Mouse (Mus musculus): Measurements from ENCODE around the gene Utrn.

Utrn gene

DNA sequence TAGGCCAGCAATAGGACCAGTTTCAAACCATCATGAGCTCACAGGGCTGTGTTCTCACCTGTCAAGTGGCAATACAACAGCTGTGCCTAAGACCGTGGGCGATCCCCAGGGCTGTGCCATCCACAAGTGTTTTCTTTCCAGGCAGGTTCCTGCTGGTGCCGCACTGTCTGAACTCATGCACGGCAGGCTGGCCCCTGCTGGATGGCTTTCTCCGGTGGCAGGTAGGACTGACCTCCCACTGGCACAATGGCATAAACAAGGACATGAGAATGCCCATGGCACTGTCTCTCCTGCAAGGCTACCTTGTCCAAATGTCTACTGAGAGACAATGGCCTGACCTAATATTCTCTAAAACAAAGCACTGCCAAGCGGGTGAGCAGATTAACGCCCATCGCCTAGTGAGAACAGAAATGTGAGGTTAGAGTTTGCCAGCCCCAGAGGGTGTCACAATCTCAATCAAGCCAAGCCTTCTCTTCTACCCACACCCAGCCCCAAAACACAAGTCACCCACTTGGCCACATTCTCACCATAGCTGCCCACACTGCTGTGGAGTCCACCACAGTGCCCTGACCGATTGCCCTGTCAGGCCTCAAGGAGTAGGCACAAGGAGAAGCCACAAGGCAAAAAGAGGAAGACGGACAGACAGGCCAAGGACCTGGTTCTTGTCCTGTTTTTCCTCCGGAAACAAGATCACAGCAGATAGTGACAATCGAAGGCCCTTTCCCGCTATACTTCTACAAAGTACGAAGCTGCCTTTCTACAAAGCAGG, 32.9 kb downstream of the Utrn start:
- DNase-seq (ENCODE audit: low read depth, low spot score), result no peak

- DNase-seq (ENCODE audit: low read depth, low spot score), result no peak
Measured at GRCm38 (mm10) chr10:12834215-12834614, 35.0 kb downstream of the Utrn start.

GRCm38 (mm10) chr10:12832163-12832562, 37.0 kb downstream of the Utrn start:
- DNase-seq (ENCODE audit: low read depth, low spot score), result no peak

DNA sequence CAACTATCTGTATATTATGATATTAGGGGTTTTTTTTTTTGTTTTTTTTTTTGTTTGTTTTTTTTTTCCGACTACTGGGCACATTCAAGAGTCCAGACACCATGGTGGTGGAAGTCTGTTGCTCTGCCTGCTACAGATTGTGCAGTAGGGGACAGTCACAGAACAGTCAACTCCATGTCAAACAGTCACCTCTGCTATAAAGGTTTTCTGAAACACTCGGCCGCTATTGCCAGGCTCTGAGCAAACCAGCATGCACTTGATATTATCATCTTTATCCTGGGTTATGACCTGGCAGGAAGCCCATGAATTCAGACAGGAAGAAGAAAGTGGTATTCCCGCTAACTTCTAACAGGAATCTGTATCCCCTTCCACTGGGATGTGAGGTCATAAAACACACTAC, 41.4 kb downstream of the Utrn start:
- DNase-seq (ENCODE audit: low read depth, low spot score), result no peak

- DNase-seq (ENCODE audit: low read depth, low spot score), result no peak
Measured at GRCm38 (mm10) chr10:12827306-12827705, 41.9 kb downstream of the Utrn start.

- no peak for DNase-seq (ENCODE audit: low read depth, low spot score)
Measured at GRCm38 (mm10) chr10:12826760-12827281, 42.3 kb downstream of the Utrn start.

GRCm38 (mm10) chr10:12824386-12824785, 44.8 kb downstream of the Utrn start:
- DNase-seq (ENCODE audit: low read depth, low spot score), result no peak

- DNase-seq (ENCODE audit: low read depth, low spot score), result no peak
Measured at GRCm38 (mm10) chr10:12823437-12824219, 45.5 kb downstream of the Utrn start.

GRCm38 (mm10) chr10:12820978-12821735, 48.0 kb downstream of the Utrn start:
- DNase-seq (ENCODE audit: low read depth, low spot score), result no peak

DNA sequence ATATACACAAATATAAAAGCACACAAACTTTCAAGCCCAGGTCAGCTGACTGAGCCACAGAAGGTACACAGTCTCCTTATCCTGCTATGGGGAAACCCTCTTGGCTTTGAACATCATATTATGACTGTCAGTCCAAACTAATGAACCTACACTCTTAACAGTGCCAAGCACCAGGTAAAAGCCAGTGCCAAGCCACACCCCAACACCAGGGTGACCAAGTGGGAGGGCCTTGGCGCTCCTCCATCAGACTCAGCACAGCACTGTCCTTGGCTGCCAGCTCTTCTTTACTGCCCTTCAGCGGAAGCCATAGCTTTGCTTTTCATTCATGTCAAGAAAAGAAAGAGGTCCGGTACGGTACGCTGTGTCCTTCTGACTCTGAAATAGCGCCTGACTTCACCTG, 51.8 kb downstream of the Utrn start:
- DNase-seq (ENCODE audit: low read depth, low spot score), result no peak

DNA sequence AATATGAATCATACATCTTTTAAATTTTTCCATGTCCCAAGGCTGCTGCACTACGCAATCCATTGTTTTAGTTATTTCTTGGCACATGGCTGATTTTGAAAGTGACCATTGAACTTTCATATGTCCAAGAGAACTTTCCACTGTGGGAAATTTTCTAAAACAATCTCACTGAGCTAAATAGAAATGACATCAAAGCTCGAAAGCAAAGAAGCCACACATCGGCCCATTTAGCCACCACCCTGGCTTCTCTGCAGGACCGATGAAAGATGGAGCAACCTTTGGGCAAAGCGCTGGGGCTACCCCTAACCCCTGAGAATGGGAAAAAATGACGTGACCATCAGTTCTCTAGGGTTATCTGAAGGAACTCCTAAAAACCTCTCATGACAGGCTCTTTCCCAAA, 52.6 kb downstream of the Utrn start:
- DNase-seq (ENCODE audit: low read depth, low spot score), result no peak

GRCm38 (mm10) chr10:12814411-12814810, 54.8 kb downstream of the Utrn start:
- DNase-seq (ENCODE audit: low read depth, low spot score), result no peak

- DNase-seq (ENCODE audit: low read depth, low spot score), result no peak
Measured at GRCm38 (mm10) chr10:12813881-12814280, 55.3 kb downstream of the Utrn start.

DNA sequence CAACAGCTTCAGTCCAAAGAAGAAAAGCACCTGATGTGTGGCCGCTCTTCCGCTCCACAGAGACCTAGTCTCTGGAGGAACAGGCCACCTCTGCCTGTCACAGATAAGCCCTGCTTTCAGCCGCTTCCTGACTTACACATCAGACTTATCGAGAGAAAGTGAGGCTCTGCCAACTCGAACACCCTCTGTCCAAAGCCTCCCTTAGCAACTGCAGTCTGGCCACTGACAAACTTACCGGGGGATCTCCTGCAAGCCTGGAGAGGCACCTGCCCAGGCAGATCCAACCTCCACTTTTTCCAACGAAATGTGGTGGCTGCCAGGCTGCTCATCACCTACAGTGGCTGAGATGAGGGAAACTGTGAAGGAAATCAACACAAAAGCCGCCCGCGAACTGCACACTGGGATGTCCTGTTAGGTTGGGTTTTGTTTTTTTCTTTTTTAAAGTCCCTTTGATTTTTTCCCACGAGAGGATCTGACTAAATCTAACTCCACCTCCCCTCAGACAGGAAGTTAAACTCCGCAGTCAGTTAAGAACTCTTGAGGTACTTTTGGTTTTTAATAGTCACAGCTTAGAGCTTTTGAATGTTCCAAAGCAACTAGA, 55.9 kb downstream of the Utrn start:
- no peak for DNase-seq (ENCODE audit: low read depth, low spot score)

GRCm38 (mm10) chr10:12812680-12813079, 56.5 kb downstream of the Utrn start:
- no peak for DNase-seq (ENCODE audit: low read depth, low spot score)

DNA sequence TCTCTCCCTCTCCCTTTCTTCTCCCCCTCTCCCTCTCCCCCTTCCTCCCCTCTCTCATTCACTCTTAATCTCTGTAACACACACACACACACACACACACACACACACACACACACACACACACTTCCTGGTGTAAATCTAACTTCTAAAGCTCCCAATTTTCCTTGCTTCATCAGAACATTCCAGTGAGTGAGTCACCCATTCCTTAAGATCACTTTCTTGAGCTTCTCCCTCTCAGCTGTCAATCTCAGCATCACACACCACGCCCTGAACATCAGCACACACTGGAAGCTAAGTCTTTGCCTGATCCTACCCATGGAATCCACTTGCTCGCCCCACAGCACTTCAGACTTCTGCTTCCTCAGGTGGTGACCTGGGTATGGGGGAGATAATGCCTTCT, 58.3 kb downstream of the Utrn start:
- no peak for DNase-seq (ENCODE audit: low read depth, low spot score)

- no peak for DNase-seq (ENCODE audit: low read depth, low spot score)
Measured at GRCm38 (mm10) chr10:12809702-12810101, 59.5 kb downstream of the Utrn start.

- DNase-seq (ENCODE audit: low read depth, low spot score), result no peak
Measured at GRCm38 (mm10) chr10:12808467-12808866, 60.7 kb downstream of the Utrn start.

DNA sequence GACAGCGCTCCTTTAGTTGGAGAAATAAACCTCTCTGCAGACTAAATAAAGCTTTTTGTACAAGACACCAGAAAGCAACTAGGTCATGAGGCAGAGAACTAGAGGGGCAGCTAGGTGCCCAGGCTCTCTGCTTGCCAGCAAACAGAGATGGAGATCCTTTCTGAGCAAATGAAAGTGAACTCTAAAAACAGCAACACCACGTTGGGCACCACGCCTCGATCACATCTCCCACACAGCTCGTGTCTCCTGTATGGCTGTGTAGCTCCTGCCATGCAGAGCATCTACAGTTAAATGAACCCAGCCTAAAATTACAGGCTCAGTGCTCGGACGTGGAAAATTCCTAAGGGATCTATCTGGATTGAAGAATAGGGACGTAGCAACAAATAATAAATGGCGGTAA, 61.5 kb downstream of the Utrn start:
- DNase-seq (ENCODE audit: low read depth, low spot score), result no peak

- DNase-seq (ENCODE audit: low read depth, low spot score), result no peak
Measured at GRCm38 (mm10) chr10:12805826-12806225, 63.3 kb downstream of the Utrn start.

DNA sequence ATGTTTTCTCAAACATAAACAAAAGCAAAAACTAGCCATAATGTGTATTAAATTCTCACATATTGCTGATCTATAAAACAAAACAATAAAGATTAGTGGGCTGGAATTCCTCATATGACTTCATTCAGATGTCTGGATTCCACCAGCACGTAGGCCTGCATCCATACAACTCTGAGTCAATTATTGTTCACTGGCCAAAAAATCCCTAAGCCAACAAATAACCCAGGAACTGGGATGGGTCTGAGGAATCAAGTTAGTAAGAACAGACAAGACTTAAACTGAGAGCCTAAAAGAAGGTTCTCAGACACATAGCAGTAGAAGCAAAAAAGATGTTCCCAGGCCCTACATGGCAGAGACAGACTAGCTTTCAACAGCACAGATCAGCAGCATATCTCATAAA, 65.2 kb downstream of the Utrn start:
- DNase-seq (ENCODE audit: low read depth, low spot score), result no peak

DNA sequence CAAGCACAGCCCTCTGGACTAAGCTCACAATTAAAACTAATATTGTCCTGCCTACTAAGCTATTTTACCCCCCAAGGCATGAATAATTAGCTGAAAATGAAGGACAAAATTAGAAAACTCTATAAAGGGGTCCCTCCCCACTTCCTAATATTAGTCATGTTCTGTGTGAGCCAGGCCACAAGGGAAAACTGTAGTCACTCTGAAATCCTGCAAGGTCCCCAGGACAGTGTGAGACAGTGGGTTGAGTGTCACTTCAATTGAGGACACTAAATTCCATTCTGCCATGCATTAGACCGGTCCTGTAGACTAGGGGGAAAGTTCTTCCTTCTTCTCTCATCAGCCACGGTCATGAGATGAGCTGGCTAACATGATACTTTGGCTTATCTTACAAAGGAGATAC, 69.7 kb downstream of the Utrn start:
- DNase-seq (ENCODE audit: low read depth, low spot score), result no peak
